Mouse (Mus musculus): ENCODE measurements around the gene Drg2.
A peak's percentile ranks its signal among the peaks of the same experiment; 100 is the strongest.
"Not testable (repeated sequence)": the region's sequence is repeated elsewhere in the genome, so short reads cannot be mapped to it uniquely, and the experiment has no call there.

Drg2 gene

GRCm38 (mm10) chr11:60454080-60454744, at the start of gene Drg2:
Gene Drg2, plus strand, starts transcription at chr11:60454591.
- peak; percentile 87 for DNase-seq (ENCODE audit: low spot score)

DNA sequence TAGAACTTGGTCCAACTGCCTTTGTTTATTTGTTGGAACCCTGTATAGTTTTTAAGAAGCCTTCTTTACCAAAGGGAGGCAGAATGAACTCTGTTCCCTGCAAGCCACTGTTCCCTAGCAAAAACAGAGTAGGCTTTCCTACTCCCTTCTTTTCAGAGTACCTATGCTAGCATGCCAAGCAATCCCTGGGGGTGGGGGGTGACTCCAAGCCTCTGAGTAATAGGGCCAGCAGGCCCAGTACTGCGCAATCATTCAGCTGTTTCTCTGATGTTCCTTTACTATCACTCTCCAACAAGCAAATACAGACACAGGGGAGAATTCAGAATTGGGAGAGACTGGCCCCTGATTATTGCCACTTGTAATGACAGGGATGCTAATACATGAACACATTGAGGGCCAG, 47.8 kb upstream of the Drg2 start:
- no peak for DNase-seq (ENCODE audit: low spot score)

DNA sequence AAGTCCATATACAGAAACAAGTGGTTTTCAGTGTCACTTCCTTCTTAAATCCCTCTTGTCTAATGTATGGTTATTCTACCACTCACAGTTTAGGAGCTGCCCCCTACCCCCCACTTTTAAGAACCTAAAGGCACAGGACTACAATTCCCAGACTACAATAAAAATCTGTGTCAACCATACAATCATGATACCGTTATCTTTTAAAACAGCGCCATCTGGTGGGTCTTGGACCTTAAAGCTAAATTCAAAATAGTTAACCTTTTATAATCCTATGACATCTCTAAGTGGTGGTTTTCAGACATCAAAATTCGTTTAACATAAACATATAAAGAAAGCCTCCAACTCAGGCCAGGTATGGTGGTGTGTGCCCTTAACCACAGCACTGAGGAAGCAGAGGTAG, 42.2 kb upstream of the Drg2 start:
- peak; percentile 62 for DNase-seq (ENCODE audit: low spot score)

DNA sequence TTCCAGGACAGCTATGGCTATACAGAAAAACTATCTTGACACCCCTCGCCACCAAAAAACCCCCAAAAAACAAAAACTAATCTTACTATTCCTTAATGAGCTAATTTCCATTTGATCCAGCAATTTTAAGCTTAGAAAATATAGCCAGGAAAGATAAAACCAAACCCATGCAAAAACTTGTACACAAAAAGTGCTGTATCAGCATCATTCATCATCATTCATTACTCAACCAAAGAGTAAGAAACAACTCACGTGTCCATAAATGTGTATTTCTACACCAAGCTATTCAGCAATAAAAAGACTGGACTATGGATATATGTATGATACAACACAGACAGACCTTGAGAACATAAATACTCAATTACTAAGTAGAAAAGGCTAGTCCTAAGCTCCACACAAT, 41.5 kb upstream of the Drg2 start:
- no peak for DNase-seq (ENCODE audit: low spot score)

- DNase-seq (ENCODE audit: low spot score): no peak
Observed at GRCm38 (mm10) chr11:60416590-60416962, 37.8 kb upstream of the Drg2 start.

GRCm38 (mm10) chr11:60416963-60417716, 37.3 kb upstream of the Drg2 start, which contains the start of gene Gid4:
Gene Gid4, plus strand, starts transcription at chr11:60417145.
- DNase-seq (ENCODE audit: low spot score): peak; percentile 97

DNA sequence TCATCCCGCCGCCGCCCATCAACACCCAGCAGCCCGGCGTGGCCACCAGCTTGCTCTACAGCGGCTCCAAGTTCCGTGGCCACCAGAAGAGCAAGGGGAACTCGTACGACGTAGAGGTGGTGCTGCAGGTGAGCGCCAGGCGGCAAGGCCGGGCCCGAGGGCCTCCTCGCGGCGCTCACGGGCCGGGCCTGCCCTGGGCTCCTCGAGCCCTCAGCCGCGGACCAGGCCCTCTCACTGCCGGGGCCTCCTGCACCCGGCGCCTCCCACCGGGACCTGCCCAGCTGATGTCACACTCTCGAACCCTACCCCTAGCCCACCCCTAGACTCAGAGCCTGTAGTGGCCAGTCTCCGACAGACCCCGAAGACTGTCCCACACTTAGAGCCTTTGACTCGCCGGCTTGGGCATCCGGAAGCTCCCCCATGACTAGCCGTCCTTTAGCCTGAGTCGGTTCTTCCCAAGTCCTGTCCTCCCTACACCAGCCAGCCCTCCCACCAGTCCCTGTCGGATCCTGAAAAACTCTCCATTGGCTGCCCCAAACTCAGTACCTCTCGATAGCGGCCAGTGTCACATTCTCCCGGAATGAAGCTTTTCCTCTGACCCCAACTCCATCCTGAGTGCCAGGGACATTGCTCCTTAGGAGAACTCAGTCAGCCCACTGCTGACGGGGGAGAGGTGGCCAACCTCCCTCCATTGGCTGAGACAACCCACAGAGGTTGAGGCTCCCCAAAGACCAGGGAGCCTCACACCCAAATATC, 36.5 kb upstream of the Drg2 start, which contains the start of gene Atpaf2:
Atpaf2 (minus strand) TSS at position 741 of the 756 bp plus-strand sequence.
- DNase-seq (ENCODE audit: low spot score): no peak

GRCm38 (mm10) chr11:60418473-60418803, 36.0 kb upstream of the Drg2 start:
- DNase-seq (ENCODE audit: low spot score): no peak

DNA sequence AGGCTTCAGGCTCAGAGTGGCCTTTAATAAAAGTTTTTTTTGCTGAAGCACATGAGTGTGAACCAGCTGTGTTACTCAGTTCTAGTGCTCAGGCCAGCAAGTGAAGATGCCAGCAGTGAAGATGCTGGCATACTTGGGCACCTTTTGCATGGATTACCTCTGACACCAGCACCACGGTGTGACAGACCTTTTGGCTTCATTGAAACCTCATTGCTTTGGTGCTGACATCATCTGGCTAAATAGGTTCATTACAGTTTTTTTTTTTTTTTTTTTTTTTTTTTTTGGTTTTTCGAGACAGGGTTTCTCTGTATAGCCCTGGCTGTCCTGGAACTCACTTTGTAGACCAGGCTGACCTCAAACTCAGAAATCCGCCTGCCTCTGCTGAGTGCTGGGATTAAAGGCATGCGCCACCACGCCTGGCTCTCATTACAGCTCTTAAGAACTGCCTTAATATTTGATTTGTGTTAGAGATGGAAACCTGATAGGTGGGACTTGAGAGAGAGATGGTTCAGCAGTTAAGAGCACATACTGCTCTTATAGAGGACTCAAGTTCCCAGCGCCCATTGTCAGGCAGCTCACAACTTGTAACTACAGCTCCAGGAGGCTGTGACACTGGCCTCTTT, 32.2 kb upstream of the Drg2 start:
- DNase-seq (ENCODE audit: low spot score): no peak

GRCm38 (mm10) chr11:60423006-60423405, 31.4 kb upstream of the Drg2 start:
- no peak for DNase-seq (ENCODE audit: low spot score)

- no peak for DNase-seq (ENCODE audit: low spot score)
Observed at GRCm38 (mm10) chr11:60426417-60426816, 28.0 kb upstream of the Drg2 start.

GRCm38 (mm10) chr11:60427628-60428027, 26.8 kb upstream of the Drg2 start:
- DNase-seq (ENCODE audit: low spot score): no peak

GRCm38 (mm10) chr11:60433501-60433900, 20.9 kb upstream of the Drg2 start:
- DNase-seq (ENCODE audit: low spot score): no peak

GRCm38 (mm10) chr11:60435133-60435532, 19.3 kb upstream of the Drg2 start:
- DNase-seq (ENCODE audit: low spot score): no peak

- no peak for DNase-seq (ENCODE audit: low spot score)
Observed at GRCm38 (mm10) chr11:60436618-60437017, 17.8 kb upstream of the Drg2 start.

DNA sequence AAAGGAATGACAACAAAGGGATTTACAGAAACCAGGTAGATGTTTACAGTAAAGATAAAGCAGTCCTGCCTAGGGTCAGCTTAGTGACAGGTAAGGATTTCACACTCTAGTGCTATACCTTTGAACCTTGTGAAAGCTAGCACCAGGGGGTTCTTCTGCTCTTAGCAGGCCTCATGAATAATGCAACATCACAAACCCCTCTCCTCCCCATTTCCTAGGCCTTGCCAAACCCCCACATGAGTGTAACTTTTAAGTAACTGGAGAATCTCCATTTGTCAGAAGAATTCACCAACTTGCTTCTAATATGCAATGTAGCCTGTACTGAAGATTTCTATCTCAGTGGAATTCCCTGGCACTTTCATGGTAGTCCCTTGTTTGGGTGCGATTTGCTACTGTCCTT, 14.8 kb upstream of the Drg2 start:
- DNase-seq (ENCODE audit: low spot score): not testable (repeated sequence)

DNA sequence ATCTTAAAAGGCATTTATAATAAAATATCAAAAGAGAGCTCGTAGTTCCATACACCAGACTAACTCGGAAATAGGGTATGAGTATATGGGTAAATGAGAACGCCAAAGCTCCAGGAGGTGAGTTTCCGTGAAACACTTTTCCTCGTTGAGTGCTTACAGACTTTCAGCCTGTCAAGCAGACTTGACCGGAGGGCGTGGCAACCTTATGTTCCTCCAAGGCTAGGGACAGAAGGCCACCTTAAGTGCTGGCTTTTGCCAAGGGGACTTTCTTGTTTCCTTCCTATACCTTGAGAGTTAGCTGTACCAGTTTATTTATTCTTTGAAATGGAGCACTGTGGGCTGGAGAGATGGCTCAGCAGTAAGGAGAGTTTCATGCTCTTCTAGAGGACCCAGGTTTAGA, 14.2 kb upstream of the Drg2 start:
- no peak for DNase-seq (ENCODE audit: low spot score)

GRCm38 (mm10) chr11:60442896-60443295, 11.5 kb upstream of the Drg2 start:
- no peak for DNase-seq (ENCODE audit: low spot score)

- no peak for DNase-seq (ENCODE audit: low spot score)
Observed at GRCm38 (mm10) chr11:60444007-60444406, 10.4 kb upstream of the Drg2 start.

GRCm38 (mm10) chr11:60454745-60455087, 325 bp downstream of the Drg2 start:
- DNase-seq (ENCODE audit: low spot score): no peak

DNA sequence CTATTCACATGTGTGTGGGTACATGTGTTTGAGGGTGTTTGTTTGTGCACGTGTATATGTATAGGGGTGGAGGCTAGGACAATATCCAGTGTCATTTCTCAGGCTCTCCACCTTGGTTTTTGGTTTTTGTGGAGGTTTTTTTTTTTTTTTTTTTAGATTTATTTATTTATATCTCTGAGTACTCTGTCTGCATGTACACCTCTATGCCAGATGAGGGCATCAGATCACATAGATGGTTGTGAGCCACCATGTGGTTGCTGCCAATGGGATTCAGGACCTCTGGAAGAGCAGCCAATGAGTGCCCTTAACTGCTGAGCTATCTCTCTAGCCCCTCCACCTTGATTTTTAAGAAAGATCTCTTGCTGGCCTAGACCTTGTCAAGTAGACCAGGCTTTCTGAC, 3.6 kb downstream of the Drg2 start:
- no peak for DNase-seq (ENCODE audit: low spot score)

DNA sequence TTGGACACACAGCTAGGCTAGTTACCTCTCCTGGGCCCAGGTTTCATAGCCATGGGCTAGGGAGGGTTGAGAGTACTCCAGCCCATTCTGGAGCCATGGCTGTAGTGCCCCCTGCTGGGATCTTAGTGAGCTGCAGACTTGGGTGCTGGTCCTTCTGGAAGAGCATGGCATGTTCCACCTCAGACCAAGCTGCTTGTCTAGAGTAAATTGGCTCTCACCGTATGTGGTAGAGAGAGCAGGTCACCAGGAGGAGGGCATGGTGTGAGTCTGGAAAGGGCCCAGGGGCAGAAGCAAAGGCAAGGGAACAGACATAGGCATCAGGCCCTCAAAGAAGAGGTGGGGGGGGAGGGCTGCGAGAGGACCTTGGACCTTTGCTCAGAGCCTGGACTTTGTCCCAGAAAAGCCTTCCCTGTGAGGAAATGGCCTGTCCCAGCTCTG, 11.6 kb downstream of the Drg2 start:
- peak; percentile 14 for DNase-seq (ENCODE audit: low spot score)

GRCm38 (mm10) chr11:60469039-60469438, 14.6 kb downstream of the Drg2 start, which contains the start of gene Myo15:
Gene Myo15, plus strand, starts transcription at chr11:60469339.
- no peak for DNase-seq (ENCODE audit: low spot score)
